Mouse (Mus musculus): ENCODE measurements around the gene Ppp1r1a. TPM values are rescaled to one million over a fixed set of nuclear protein-coding genes. Genes with fewer than 3 reads are reported as not detected.

Ppp1r1a gene
- polyA plus RNA-seq, 1 experiment from 2014 or later = 55.2 TPM

GRCm38 (mm10) chr15:103484490-103484889 is 53.3 kb downstream of the Ppp1r1a start:
- Histone ChIP-seq H3K36me3 (no peaks in the 10 kb centered on the region), H3K4me1 (peaks cover 4% of the 10 kb centered on the region; the same call in 1 of the 2 replicates), H3K4me3 (no peak overlapping the region), H3K9me3 (replicated peaks) (no peaks in the 10 kb centered on the region), H3K27me3 (no peaks in the 10 kb centered on the region), H3K4me2 (replicated peaks) (no peak overlapping the region), H3K9ac (no peak overlapping the region), H3K27ac (no peak overlapping the region)
- 43% methylated on average over 2 of the region's 2 CpGs for WGBS
- no peak for ATAC-seq (ENCODE audit: low FRiP score)

GRCm38 (mm10) chr15:103482488-103482887 is 55.3 kb downstream of the Ppp1r1a start:
- 0% methylated on average over 1 of the region's 1 CpGs for WGBS
- no peak overlapping the region for H3K9ac ChIP-seq
- peaks cover 4% of the 10 kb centered on the region; the same call in 1 of the 2 replicates for H3K4me1 ChIP-seq
- H3K4me3 ChIP-seq = no peak overlapping the region
- no peak overlapping the region for H3K4me2 ChIP-seq (replicated peaks)
- no peaks in the 10 kb centered on the region for H3K27me3 ChIP-seq
- no peaks in the 10 kb centered on the region for H3K9me3 ChIP-seq (replicated peaks)
- no peaks in the 10 kb centered on the region for H3K36me3 ChIP-seq
- ATAC-seq (ENCODE audit: low FRiP score) = peak; percentile 66; the same call in 1 of the 2 replicates
- H3K27ac ChIP-seq = no peak overlapping the region

Other genes starting within 250 kb of the Ppp1r1a start
- gene Gpr84, start 227.4 kb downstream of the Ppp1r1a start, polyA plus RNA-seq (2016; fragmentation: Nextera tagmentation; extraction: Ambion mirVana) = 0.36 and 0.51 TPM in 2 replicates
- 20.5 and 23.8 TPM in 2 replicates for gene Zfp385a, start 197.9 kb downstream of the Ppp1r1a start, polyA plus RNA-seq (2016; fragmentation: Nextera tagmentation; extraction: Ambion mirVana)
- 26.8 and 27.0 TPM in 2 replicates for gene Itga5, start 171.2 kb downstream of the Ppp1r1a start, polyA plus RNA-seq (2016; fragmentation: Nextera tagmentation; extraction: Ambion mirVana)
- gene Gtsf1, start 107.5 kb downstream of the Ppp1r1a start, polyA plus RNA-seq (2016; fragmentation: Nextera tagmentation; extraction: Ambion mirVana) = not detected in 2 replicates
- not detected in 2 replicates for gene Gtsf2, start 89.5 kb downstream of the Ppp1r1a start, polyA plus RNA-seq (2016; fragmentation: Nextera tagmentation; extraction: Ambion mirVana)
- 2.1 TPM in 2 replicates for gene Nckap1l, start 84.2 kb downstream of the Ppp1r1a start, polyA plus RNA-seq (2016; fragmentation: Nextera tagmentation; extraction: Ambion mirVana)
- gene Pde1b, start 35.0 kb downstream of the Ppp1r1a start, polyA plus RNA-seq (2016; fragmentation: Nextera tagmentation; extraction: Ambion mirVana) = 51.6 and 54.2 TPM in 2 replicates
- not detected in 2 replicates for gene Glycam1, start 27.1 kb upstream of the Ppp1r1a start, polyA plus RNA-seq (2016; fragmentation: Nextera tagmentation; extraction: Ambion mirVana)
- not detected in 2 replicates for gene Mucl1, start 217.5 kb upstream of the Ppp1r1a start, polyA plus RNA-seq (2016; fragmentation: Nextera tagmentation; extraction: Ambion mirVana)